Comparison of ENCODE assay signal across 11 mouse cellular contexts in the genomic region with DNA sequence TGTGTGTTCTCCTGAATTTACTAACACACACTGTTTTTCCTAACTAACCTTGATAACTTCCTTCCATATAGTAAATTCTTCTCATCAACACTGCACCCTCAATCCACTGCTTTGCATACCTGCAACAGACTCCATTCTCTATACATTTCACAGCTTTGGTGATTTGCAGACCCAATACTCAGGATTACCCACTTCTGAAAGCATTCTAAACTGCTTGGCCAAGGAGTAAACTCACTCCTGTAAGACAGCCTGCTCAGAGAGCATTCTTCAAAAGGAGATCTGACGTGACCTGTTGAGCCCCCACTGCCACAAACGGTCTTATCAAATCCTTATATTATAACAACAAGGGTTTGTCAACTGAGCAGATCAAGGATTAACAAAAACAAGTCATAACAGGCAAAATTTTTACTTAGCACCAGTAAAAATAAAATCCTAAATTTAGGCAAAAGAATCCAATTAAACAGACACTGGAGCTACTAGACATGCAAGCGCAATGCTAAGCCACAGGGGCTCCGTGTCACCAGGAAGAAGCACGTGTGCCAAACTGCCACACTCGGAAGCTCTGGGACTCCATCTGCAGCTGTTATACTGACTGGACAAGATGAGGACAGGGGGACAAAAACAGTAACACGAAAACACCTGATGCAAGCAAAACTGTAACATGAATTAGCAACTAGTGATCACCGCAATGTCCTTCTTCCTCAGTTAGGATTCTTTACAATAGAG. TPM values are rescaled to one million over a fixed set of nuclear protein-coding genes. Genes with fewer than 3 reads are reported as not detected.
DNase-seq lines count a peak whose midpoint lies in the region; ATAC-seq and TF ChIP-seq lines count a peak whose summit lies in the region.
"Had no signal": no experiment of that assay in that cellular context is flagged by ENCODE, and none has a peak within 500 bp of the region (broad histone marks: within the 10 kb centered on the region; RNA-seq: fewer than 3 reads in every experiment).

No protein-coding gene starts in this region.

- DNase-seq in cerebellum, postnatal 4 days (ENCODE audit: low spot score in 2 of 2), result no peak
- DNase-seq in stomach, postnatal 0 days (ENCODE audit: low spot score), result no peak
- DNase-seq in hindbrain, postnatal 0 days (ENCODE audit: low spot score), result peak; percentile 29
- DNase-seq in MN1 (ENCODE audit: low spot score), result no peak
- no peak for DNase-seq in adrenal gland, postnatal 14 days
- DNase-seq: heart, adult 18-20 months; lung, postnatal 4 days; thymus, adult 2 months had no signal

- H3K4me3 ChIP-seq in stomach, embryonic 16.5 days (replicated peaks; ENCODE audit: low read length), result no peak overlapping the region
- no peak overlapping the region for H3K4me3 ChIP-seq in stomach, postnatal 0 days (ENCODE audit: low read depth, low read length)
- H3K4me3 ChIP-seq in hindbrain, postnatal 0 days (ENCODE audit: low read length), result no peak overlapping the region
- no peak overlapping the region for H3K4me3 ChIP-seq in intestine, embryonic 15.5 days (replicated peaks)

- no peak overlapping the region for H3K9ac ChIP-seq in stomach, embryonic 16.5 days (ENCODE audit: low read length)
- no peak overlapping the region for H3K9ac ChIP-seq in stomach, postnatal 0 days (ENCODE audit: low read length)
- no peak overlapping the region for H3K9ac ChIP-seq in hindbrain, postnatal 0 days (replicated peaks; ENCODE audit: low read length)
- H3K9ac ChIP-seq in intestine, embryonic 15.5 days, result no peak overlapping the region

- no peak for TF ChIP-seq CTCF in stomach, postnatal 0 days (IDR thresholded peaks at IDR 0.05; ENCODE audit: low read depth)
- no peak for TF ChIP-seq CTCF in hindbrain, postnatal 0 days (IDR thresholded peaks at IDR 0.05; ENCODE audit: low read depth)

- 0 out of 2 replicates have a peak, but pooled peaks have one; percentile 10 for ATAC-seq in cerebellum, adult (ENCODE audit: insufficient number of reproducible peaks, low FRiP score, low TSS enrichment)
- no peak for ATAC-seq in stomach, embryonic 16.5 days (ENCODE audit: insufficient read depth, low FRiP score)
- ATAC-seq in stomach, postnatal 0 days (ENCODE audit: low FRiP score, low TSS enrichment), result no peak
- ATAC-seq in hindbrain, postnatal 0 days, result no peak
- no peak for ATAC-seq in intestine, embryonic 15.5 days

- H3K4me2 ChIP-seq in stomach, embryonic 16.5 days (ENCODE audit: low read depth, low read length), result no peak overlapping the region
- H3K4me2 ChIP-seq in stomach, postnatal 0 days (replicated peaks; ENCODE audit: low read depth), result no peak overlapping the region
- no peak overlapping the region for H3K4me2 ChIP-seq in hindbrain, postnatal 0 days (ENCODE audit: low read depth, low read length)
- no peak overlapping the region for H3K4me2 ChIP-seq in intestine, embryonic 15.5 days (replicated peaks)

- H3K4me1 ChIP-seq in stomach, embryonic 16.5 days (ENCODE audit: control insufficient read depth, insufficient read depth, low read length), result no peaks in the 10 kb centered on the region
- H3K4me1 ChIP-seq in stomach, postnatal 0 days (replicated peaks; ENCODE audit: control insufficient read depth, insufficient read depth), result no peaks in the 10 kb centered on the region
- H3K4me1 ChIP-seq in hindbrain, postnatal 0 days (ENCODE audit: insufficient read depth, low read length), result peaks cover 14% of the 10 kb centered on the region; the same call in 1 of the 2 replicates
- H3K4me1 ChIP-seq in intestine, embryonic 15.5 days (replicated peaks), result no peaks in the 10 kb centered on the region

- no peaks in the 10 kb centered on the region for H3K27me3 ChIP-seq in stomach, embryonic 16.5 days (ENCODE audit: control insufficient read depth, insufficient read depth, low read length)
- H3K27me3 ChIP-seq in stomach, postnatal 0 days (ENCODE audit: control insufficient read depth, insufficient read depth, low read length), result no peaks in the 10 kb centered on the region
- no peaks in the 10 kb centered on the region for H3K27me3 ChIP-seq in hindbrain, postnatal 0 days (ENCODE audit: insufficient read depth, low read length)
- H3K27me3 ChIP-seq in intestine, embryonic 15.5 days (replicated peaks), result no peaks in the 10 kb centered on the region

- no peak for TF ChIP-seq EP300 in stomach, postnatal 0 days (optimal IDR thresholded peaks at IDR 0.05)

- peak overlapping the region; percentile 66; the same call in 1 of the 2 replicates for H3K27ac ChIP-seq in stomach, embryonic 16.5 days (ENCODE audit: low read length)
- no peak overlapping the region for H3K27ac ChIP-seq in stomach, postnatal 0 days (replicated peaks)
- peak overlapping the region; percentile 34; the same call in 1 of the 2 replicates for H3K27ac ChIP-seq in hindbrain, postnatal 0 days
- H3K27ac ChIP-seq in intestine, embryonic 15.5 days, result no peak overlapping the region

- no peaks in the 10 kb centered on the region for H3K9me3 ChIP-seq in stomach, embryonic 16.5 days (replicated peaks; ENCODE audit: control insufficient read depth, low read length)
- H3K9me3 ChIP-seq in stomach, postnatal 0 days (ENCODE audit: control insufficient read depth, low read length), result no peaks in the 10 kb centered on the region
- H3K9me3 ChIP-seq in hindbrain, postnatal 0 days (ENCODE audit: low read length), result no peaks in the 10 kb centered on the region
- no peaks in the 10 kb centered on the region for H3K9me3 ChIP-seq in intestine, embryonic 15.5 days

- WGBS in stomach, embryonic 16.5 days, result 71% methylated on average over 8 of the region's 8 CpGs
- 60% methylated on average over 8 of the region's 8 CpGs for WGBS in stomach, postnatal 0 days
- 28% methylated on average over 8 of the region's 8 CpGs for WGBS in hindbrain, postnatal 0 days
- 78% methylated on average over 8 of the region's 8 CpGs for WGBS in intestine, embryonic 15.5 days

- H3K36me3 ChIP-seq in stomach, embryonic 16.5 days (ENCODE audit: control insufficient read depth, insufficient read depth, low read length), result no peaks in the 10 kb centered on the region
- no peaks in the 10 kb centered on the region for H3K36me3 ChIP-seq in stomach, postnatal 0 days (ENCODE audit: control insufficient read depth, insufficient read depth, low read length)
- H3K36me3 ChIP-seq in hindbrain, postnatal 0 days (ENCODE audit: insufficient read depth, low read length), result no peaks in the 10 kb centered on the region
- H3K36me3 ChIP-seq in intestine, embryonic 15.5 days, result no peaks in the 10 kb centered on the region

RNA-seq across cellular contexts. Expression of a gene that starts 44.4 kb away (rescaled TPM):
- polyA plus RNA-seq in stomach, embryonic 16.5 days (2015; fragmentation: Nextera tagmentation; extraction: Ambion mirVana), result 15.1 and 15.2 TPM in 2 replicates
- polyA plus RNA-seq in stomach, postnatal 0 days (2015; fragmentation: Nextera tagmentation; extraction: Ambion mirVana), result 14.4 and 16.2 TPM in 2 replicates
- 3.0 and 5.2 TPM in 2 replicates for total RNA-seq in hindbrain, postnatal 0 days (2014; rRNA removed)
- 13.9 and 16.2 TPM in 2 replicates for polyA plus RNA-seq in hindbrain, postnatal 0 days (2015; fragmentation: Nextera tagmentation; extraction: Ambion mirVana)
- 13.7 and 18.2 TPM in 2 replicates for total RNA-seq in adrenal gland, postnatal 14 days (2021)
- polyA plus RNA-seq in intestine, embryonic 15.5 days (2015; fragmentation: Nextera tagmentation; extraction: Ambion mirVana), result 14.6 and 14.9 TPM in 2 replicates

Comparison
In these comparisons a context has a peak if more than half of its experiments do, and no peak if none do; other contexts are left out.
1. H3K27ac ChIP-seq: peak in stomach, embryonic 16.5 days (single experiment) and hindbrain, postnatal 0 days (single experiment); none in stomach, postnatal 0 days (single experiment) and intestine, embryonic 15.5 days (single experiment).